Mouse (Mus musculus) forebrain, postnatal 0 days (tissue): Measurements from ENCODE around the gene Usp54. TPM values are rescaled to one million over a fixed set of nuclear protein-coding genes. Genes with fewer than 3 reads are reported as not detected.

Source experiments
- ATAC-seq: fragments of 200-750 bp; cut with Nextera tagmentation; 2 replicates; pipeline ENCODE4 v1.8.0; 2017; ENCODE audit warnings: mild to moderate bottlenecking, moderate library complexity
- DNase-seq: peaks from one replicate; pipeline ENCODE4 v3.0.0-alpha.2; 2015
- H3K27ac ChIP-seq: fragments of 300-500 bp; sonication (generic); 2 replicates; pipeline ENCODE4 v1.5.1; 2014; ENCODE audit warnings: low read depth, mild to moderate bottlenecking, antibody characterized with exemption, low read length, moderate library complexity, mixed read lengths
- H3K27me3 ChIP-seq: fragments of 300-500 bp; sonication (generic); 2 replicates; pipeline ENCODE4 v1.6.1; 2014; ENCODE audit warnings: mild to moderate bottlenecking, low read length, mixed read lengths; ENCODE audit not compliant: insufficient read depth
- H3K36me3 ChIP-seq: fragments of 300-500 bp; sonication (generic); 2 replicates; pipeline ENCODE4 v1.6.1; 2014; ENCODE audit warnings: mild to moderate bottlenecking, moderate library complexity; ENCODE audit not compliant: insufficient read depth
- H3K4me1 ChIP-seq: fragments of 300-500 bp; sonication (generic); 2 replicates; pipeline ENCODE4 v1.6.1; 2014; ENCODE audit warnings: antibody characterized with exemption; ENCODE audit not compliant: insufficient read depth
- H3K4me2 ChIP-seq: fragments of 300-500 bp; sonication (generic); 2 replicates; pipeline ENCODE4 v1.6.1; 2014; ENCODE audit warnings: low read depth, mild to moderate bottlenecking, moderate library complexity
- H3K4me3 ChIP-seq: fragments of 300-500 bp; sonication (generic); 2 replicates; pipeline ENCODE4 v1.5.1; 2014; ENCODE audit warnings: low read depth, low read length, mixed read lengths
- H3K9ac ChIP-seq: fragments of 300-500 bp; sonication (generic); 2 replicates; pipeline ENCODE4 v1.6.1; 2014; ENCODE audit warnings: mild to moderate bottlenecking
- H3K9me3 ChIP-seq: fragments of 300-500 bp; sonication (generic); 2 replicates; pipeline ENCODE4 v1.6.1; 2016; ENCODE audit warnings: low read length
- CTCF ChIP-seq: sonication (generic); IDR thresholded peaks from 2 replicates; pipeline ENCODE4 v1.5.1; 2016; ENCODE audit warnings: antibody characterized with exemption, control low read depth, low read depth
- WGBS: fragments of 180-500 bp; shearing (Covaris S2); extraction: QIAGEN DNeasy Blood & Tissue Kit; methylation state at CpG from one replicate; pipeline ENCODE4 v1.1.7; 2014; 5-methylcytosine and 5-hydroxymethylcytosine counted together
- polyA plus RNA-seq: library from polyadenylated mRNA; unstranded; fragments of >200 nt; fragmentation: Nextera tagmentation; extraction: Ambion mirVana; gene quantifications from 2 replicates; pipeline ENCODE4 v1.2.1, GENCODE M21; 2015
- total RNA-seq: library from RNA; depleted of rRNA; stranded (reverse); fragments of >200 nt; gene quantifications from 2 replicates; pipeline ENCODE4 v1.2.3, GENCODE M21; 2014; rRNA removed

Usp54 gene
- total RNA-seq (20.5 and 28.9 TPM in 2 replicates), polyA plus RNA-seq (3.0 and 4.8 TPM in 2 replicates)

GRCm38 (mm10) chr14:20640644-20641437 lies at the start of gene Usp54:
Usp54 (minus strand) TSS chr14:20641063.
- ATAC-seq (peak; percentile 99), DNase-seq (peak; percentile 99)
- Histone ChIP-seq H3K27me3 (no peaks in the 10 kb centered on the region), H3K9me3 (no peaks in the 10 kb centered on the region), H3K4me2 (peak within 1 kb of the TSS; percentile 86), H3K4me3 (peak within 1 kb of the TSS; percentile 83), H3K27ac (peak within 1 kb of the TSS; percentile 92), H3K36me3 (no peaks in the 10 kb centered on the region), H3K9ac (peak within 1 kb of the TSS; percentile 79), H3K4me1 (no peaks in the 10 kb centered on the region)
- WGBS, result 2% methylated on average over 72 of the region's 73 CpGs
- TF ChIP-seq CTCF, result no peak

GRCm38 (mm10) chr14:20689009-20689408 lies 48.1 kb upstream of the Usp54 start:
- no peak for DNase-seq
- Histone ChIP-seq H3K9me3 (no peaks in the 10 kb centered on the region), H3K9ac (no peak overlapping the region), H3K27me3 (no peaks in the 10 kb centered on the region), H3K4me1 (no peaks in the 10 kb centered on the region), H3K4me2 (no peak overlapping the region), H3K27ac (no peak overlapping the region), H3K4me3 (no peak overlapping the region), H3K36me3 (peaks cover 95% of the 10 kb centered on the region)
- ATAC-seq, result no peak
- no peak for TF ChIP-seq CTCF
- WGBS, result 91% methylated on average over 2 of the region's 2 CpGs

- Histone ChIP-seq H3K4me1 (no peaks in the 10 kb centered on the region), H3K4me2 (no peak overlapping the region), H3K36me3 (peaks cover 95% of the 10 kb centered on the region), H3K4me3 (no peak overlapping the region), H3K9ac (no peak overlapping the region), H3K27me3 (no peaks in the 10 kb centered on the region), H3K27ac (no peak overlapping the region), H3K9me3 (no peaks in the 10 kb centered on the region)
- ATAC-seq (no peak), DNase-seq (no peak)
- WGBS, result 97% methylated on average over 3 of the region's 3 CpGs
- no peak for TF ChIP-seq CTCF
Measured at GRCm38 (mm10) chr14:20686576-20686975, 45.7 kb upstream of the Usp54 start.

DNA sequence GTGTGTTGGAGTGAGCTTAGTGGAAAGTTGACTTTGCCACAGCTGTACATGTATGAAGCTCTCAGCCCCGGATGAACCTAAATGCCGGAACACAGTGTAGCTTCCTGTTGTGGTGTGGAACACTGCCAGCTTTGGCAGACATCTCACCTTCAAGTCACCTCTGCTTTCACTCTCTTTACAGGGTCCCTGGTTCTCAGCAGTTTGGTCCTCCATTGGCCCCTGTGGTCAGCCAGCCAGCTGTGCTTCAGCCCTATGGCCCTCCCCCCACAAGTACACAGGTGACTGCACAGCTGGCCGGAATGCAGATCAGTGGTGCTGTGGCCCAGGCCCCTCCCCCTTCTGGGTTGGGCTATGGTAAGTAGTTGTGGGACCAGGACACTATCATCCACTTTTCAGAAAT lies 41.6 kb upstream of the Usp54 start:
- no peaks in the 10 kb centered on the region for H3K4me1 ChIP-seq
- 78% methylated on average over 3 of the region's 3 CpGs for WGBS
- peaks cover 86% of the 10 kb centered on the region for H3K36me3 ChIP-seq
- no peak overlapping the region for H3K9ac ChIP-seq
- H3K4me3 ChIP-seq, result no peak overlapping the region
- DNase-seq (no peak), ATAC-seq (no peak)
- H3K27me3 ChIP-seq, result no peaks in the 10 kb centered on the region
- H3K27ac ChIP-seq, result no peak overlapping the region
- no peak for TF ChIP-seq CTCF
- H3K9me3 ChIP-seq, result no peaks in the 10 kb centered on the region
- H3K4me2 ChIP-seq, result no peak overlapping the region

DNA sequence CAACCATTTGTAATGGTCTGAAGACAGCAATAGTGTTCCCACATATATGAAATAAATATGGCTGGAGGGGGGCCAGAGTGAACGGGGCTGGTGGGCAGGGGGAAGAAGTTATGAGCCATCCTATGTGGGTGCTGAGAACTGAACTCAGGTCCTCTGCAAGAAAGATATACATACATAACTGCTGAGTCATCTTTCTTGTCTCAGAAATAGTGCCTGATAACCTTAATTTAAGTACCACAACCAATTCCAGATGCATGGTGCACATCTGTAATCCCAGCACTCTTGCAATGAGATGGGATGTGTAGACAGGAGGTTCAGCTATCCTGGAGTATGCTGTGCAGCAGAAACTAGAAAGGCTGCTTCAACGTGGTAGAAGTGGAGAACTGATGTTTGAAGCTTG lies 40.9 kb upstream of the Usp54 start:
- Histone ChIP-seq H3K4me1 (no peaks in the 10 kb centered on the region), H3K4me2 (no peak overlapping the region), H3K4me3 (no peak overlapping the region), H3K27me3 (no peaks in the 10 kb centered on the region), H3K36me3 (peaks cover 84% of the 10 kb centered on the region), H3K27ac (no peak overlapping the region), H3K9me3 (no peaks in the 10 kb centered on the region), H3K9ac (no peak overlapping the region)
- no peak for TF ChIP-seq CTCF
- 90% methylated on average over 2 of the region's 2 CpGs for WGBS
- no peak for ATAC-seq
- no peak for DNase-seq

GRCm38 (mm10) chr14:20677906-20678305 lies 37.0 kb upstream of the Usp54 start:
- H3K27ac ChIP-seq, result no peak overlapping the region
- H3K36me3 ChIP-seq, result peaks cover 52% of the 10 kb centered on the region
- WGBS, result 92% methylated on average over 4 of the region's 4 CpGs

DNA sequence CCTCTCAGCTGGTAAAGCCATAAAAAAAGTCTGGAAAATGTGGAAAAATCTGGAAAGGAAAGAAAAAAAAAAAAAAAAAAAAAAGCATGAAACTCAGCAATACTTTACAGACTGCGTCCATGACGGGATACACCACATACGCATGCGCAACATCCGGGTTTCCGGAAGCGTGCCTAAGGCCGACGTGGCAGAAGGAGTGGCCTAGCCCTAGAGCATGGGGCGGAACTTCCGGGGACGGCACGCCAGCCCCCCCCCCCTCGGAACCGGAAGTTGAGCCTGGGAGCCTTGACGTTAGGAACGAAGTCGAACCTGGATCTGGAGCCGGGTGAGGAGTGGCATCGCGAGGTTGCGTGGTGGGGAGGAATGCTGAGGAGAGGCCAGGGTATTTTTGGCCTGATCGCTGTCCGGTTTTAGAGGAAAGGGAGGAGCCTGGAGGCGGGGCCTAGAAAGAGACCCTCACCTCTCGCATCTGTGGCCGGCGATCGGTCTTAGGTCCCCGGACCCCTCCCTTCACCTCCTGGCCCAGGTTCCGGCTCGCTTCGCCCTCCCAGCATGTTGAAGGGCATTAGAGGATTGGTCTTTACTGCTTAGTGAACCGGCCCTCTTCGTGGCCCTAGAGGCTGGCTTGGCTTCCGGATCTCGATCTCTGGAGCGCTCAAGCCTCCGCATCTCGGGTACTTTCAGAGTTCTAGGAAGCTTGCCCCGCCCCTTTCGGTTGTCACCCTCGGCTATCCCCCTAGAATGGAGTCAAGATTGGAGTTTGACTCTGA lies 33.4 kb upstream of the Usp54 start, which contains the start of gene Sec24c:
Gene Sec24c (plus strand): TSS at position 245 of the 770 bp plus-strand sequence.
- H3K27me3 ChIP-seq, result no peaks in the 10 kb centered on the region
- ATAC-seq (peak; percentile 99), DNase-seq (peak; percentile 100)
- H3K4me1 ChIP-seq, result peaks cover 5% of the 10 kb centered on the region; the same call in 1 of the 2 replicates
- peak within 1 kb of the TSS; percentile 94 for H3K4me3 ChIP-seq
- H3K4me2 ChIP-seq, result peak within 1 kb of the TSS; percentile 76
- no peak for TF ChIP-seq CTCF
- H3K27ac ChIP-seq, result peak within 1 kb of the TSS; percentile 87
- H3K9ac ChIP-seq, result peak within 1 kb of the TSS; percentile 93
- WGBS, result 2% methylated on average over 42 of the region's 43 CpGs
- no peaks in the 10 kb centered on the region for H3K9me3 ChIP-seq
- peaks cover 19% of the 10 kb centered on the region; the same call in 1 of the 2 replicates for H3K36me3 ChIP-seq

More at GRCm38 (mm10) chr14:20677906-20678305, 37.0 kb upstream of the Usp54 start:
- Histone ChIP-seq H3K9me3 (no peaks in the 10 kb centered on the region), H3K27me3 (no peaks in the 10 kb centered on the region), H3K9ac (no peak overlapping the region), H3K4me1 (peaks cover 5% of the 10 kb centered on the region; the same call in 1 of the 2 replicates), H3K4me3 (no peak overlapping the region), H3K4me2 (no peak overlapping the region)
- no peak for TF ChIP-seq CTCF
- ATAC-seq (no peak), DNase-seq (no peak)
